Mouse (Mus musculus): ENCODE results near the gene Ube2q2.
"Not testable (repeated sequence)": the region's sequence is repeated elsewhere in the genome, so short reads cannot be mapped to it uniquely, and the experiment has no call there.

The Ube2q2 gene

GRCm38 (mm10) chr9:55236235-55237165, 87.8 kb downstream of the Ube2q2 start:
- no peak for DNase-seq (ENCODE audit: extremely low read depth, low read depth)

GRCm38 (mm10) chr9:55240852-55241251, 92.2 kb downstream of the Ube2q2 start:
- no peak for DNase-seq (ENCODE audit: extremely low read depth, low read depth)

- no peak for DNase-seq (ENCODE audit: extremely low read depth, low read depth)
Observed at GRCm38 (mm10) chr9:55241863-55242685, 93.4 kb downstream of the Ube2q2 start.

GRCm38 (mm10) chr9:55243280-55243679, 94.6 kb downstream of the Ube2q2 start:
- no peak for DNase-seq (ENCODE audit: extremely low read depth, low read depth)

- peak; percentile 47 for DNase-seq (ENCODE audit: extremely low read depth, low read depth)
Observed at GRCm38 (mm10) chr9:55244079-55244478, 95.4 kb downstream of the Ube2q2 start.

- not testable (repeated sequence) for DNase-seq (ENCODE audit: extremely low read depth, low read depth)
Observed at GRCm38 (mm10) chr9:55245057-55245750, 96.5 kb downstream of the Ube2q2 start.

- DNase-seq (ENCODE audit: extremely low read depth, low read depth), result no peak
Observed at GRCm38 (mm10) chr9:55246440-55246839, 97.8 kb downstream of the Ube2q2 start.

DNA sequence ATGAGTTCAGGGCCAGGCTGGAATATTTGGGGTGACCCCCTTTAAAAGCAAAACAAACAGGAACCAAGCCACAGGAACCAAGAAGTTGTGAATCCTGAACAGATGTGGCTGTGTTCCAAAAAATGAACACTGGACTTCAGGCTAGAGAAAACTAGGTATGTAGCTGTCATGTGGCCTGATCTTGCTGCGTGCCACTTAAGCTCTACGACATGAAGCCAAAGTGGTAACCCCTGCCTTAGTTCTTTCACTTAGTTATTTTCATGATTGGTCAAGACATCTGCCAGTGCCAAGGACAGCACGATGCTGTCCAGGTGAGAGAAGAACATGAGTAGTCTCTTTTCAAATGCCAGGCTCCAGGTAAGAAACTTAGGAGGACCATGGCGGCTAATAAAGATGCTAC, 98.3 kb downstream of the Ube2q2 start:
- DNase-seq (ENCODE audit: extremely low read depth, low read depth), result no peak

GRCm38 (mm10) chr9:55248465-55248864, 99.8 kb downstream of the Ube2q2 start:
- peak; percentile 9 for DNase-seq (ENCODE audit: extremely low read depth, low read depth)

DNA sequence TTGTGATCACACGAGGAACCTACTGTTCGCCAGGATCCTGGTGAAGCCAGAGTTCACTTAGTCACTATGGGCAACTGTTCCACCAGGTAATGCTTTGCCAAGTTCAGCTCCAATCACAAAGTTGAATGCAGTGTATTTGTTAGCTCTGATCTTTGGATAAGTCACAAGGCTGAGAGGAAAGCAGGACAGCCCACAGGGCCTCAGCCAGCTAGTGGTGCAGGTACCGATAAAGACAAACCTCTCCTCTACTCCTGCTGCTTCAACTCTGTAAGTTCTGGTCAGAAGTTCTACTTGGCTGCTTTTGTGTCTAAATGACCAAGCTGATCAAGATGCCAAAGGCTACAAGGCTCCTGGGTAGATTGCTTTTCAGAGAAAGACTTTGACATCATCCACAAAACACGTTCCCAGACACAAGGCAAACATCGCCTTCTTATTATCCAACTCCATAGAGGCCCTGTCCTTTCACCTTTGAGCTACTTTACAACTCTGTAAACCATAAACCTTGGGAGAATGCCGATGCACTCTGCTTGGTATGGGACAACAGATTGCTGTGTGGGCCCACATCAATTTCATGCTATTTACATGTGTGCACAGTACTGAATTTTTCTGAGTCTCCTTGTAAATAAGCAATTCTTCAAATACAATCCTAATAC, 102.1 kb downstream of the Ube2q2 start:
- no peak for DNase-seq (ENCODE audit: extremely low read depth, low read depth)

DNA sequence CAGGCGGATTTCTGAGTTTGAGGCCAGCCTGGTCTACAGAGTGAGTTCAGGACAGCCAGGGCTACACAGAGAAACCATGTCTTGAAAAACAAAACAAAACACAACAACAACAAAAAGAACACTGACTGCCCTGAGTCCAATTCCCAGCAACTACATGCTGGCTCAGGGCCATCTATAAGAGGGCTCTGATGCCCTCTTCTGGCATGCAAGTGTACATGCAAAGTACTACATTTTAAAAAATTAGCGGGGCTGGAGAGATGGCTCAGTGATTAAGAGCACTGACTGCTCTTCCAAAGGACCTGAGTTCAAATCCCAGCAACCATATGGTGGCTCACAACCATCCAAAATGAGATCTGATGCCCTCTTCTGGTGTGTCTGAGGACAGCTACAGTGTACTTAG, 103.4 kb downstream of the Ube2q2 start:
- peak; percentile 15 for DNase-seq (ENCODE audit: extremely low read depth, low read depth)

- DNase-seq (ENCODE audit: extremely low read depth, low read depth), result no peak
Observed at GRCm38 (mm10) chr9:55253849-55254248, 105.2 kb downstream of the Ube2q2 start.

DNA sequence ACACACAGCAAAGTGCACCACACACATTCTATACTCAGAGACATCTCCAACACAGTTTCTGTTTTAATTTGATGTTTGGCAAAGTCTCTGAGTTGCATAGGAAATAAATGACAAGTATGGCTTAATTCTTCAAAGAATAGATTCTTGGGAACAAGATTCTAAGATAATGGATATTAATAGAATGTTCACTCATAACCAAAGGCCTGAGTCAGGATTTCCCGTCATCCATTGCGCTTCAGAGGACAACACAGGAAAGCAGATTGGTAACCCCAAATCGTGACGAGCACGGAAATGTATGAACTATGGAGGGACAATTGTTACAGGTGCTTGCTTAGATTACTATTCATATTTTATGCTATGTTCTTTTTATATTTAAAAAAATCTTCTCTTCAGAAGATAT, 106.4 kb downstream of the Ube2q2 start:
- no peak for DNase-seq (ENCODE audit: extremely low read depth, low read depth)

DNA sequence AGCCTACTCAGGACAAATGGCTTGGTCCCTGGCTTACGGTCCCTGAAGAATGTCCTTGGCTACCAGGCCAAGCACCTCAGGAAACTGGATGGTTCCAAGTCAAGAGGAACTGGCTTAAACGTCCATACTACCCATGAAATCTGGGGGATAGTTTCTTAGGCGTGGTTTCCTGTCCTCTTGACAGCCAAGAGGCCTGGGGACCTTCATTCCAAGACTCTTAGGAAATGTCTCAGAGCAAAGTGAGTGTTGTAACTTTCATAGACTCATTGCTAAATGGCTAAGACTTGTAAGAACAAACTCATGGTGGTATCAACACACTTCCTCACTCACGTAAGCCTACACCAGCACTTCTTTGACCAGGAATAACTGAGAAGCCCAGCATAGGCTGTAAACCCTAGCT, 107.0 kb downstream of the Ube2q2 start:
- DNase-seq (ENCODE audit: extremely low read depth, low read depth), result no peak

GRCm38 (mm10) chr9:55257105-55257504, 108.5 kb downstream of the Ube2q2 start:
- DNase-seq (ENCODE audit: extremely low read depth, low read depth), result no peak

All from MEL-GATA-1-ER (cell line).